Mouse (Mus musculus) heart, adult 8-10 months (tissue): ENCODE results near the gene Unc5cl. TPM values are rescaled to one million over a fixed set of nuclear protein-coding genes. Genes with fewer than 3 reads are reported as not detected.

ENCODE experiments used
- total RNA-seq, 4 experiments: library from RNA; stranded (reverse); gene quantifications; 2 replicates each; pipeline ENCODE4 v1.2.4; 2022

Unc5cl gene
- total RNA-seq, 4 experiments from 2014 or later = not detected

Other genes starting within 250 kb of the Unc5cl start
- gene Trem1, start 222.1 kb upstream of the Unc5cl start, total RNA-seq = under 1 TPM in 2 of 4 experiments, not detected in 2; 0.12 to 0.49 TPM
- gene Trem3, start 207.1 kb upstream of the Unc5cl start, total RNA-seq = not detected
- under 1 TPM in 2 of 4 experiments, not detected in 2; 0.17 to 0.19 TPM for gene Treml4, start 190.6 kb upstream of the Unc5cl start, total RNA-seq
- gene Treml2, start 155.4 kb upstream of the Unc5cl start, total RNA-seq = under 1 TPM; 0.56 to 0.82 (median 0.64) TPM
- gene B430306N03Rik, start 138.8 kb upstream of the Unc5cl start, total RNA-seq = 1 to 10 TPM in 1 of 4 experiments, under 1 TPM in 3; 0.12 to 1.1 (median 0.16) TPM
- 1 to 10 TPM; 1.2 to 3.0 (median 1.7) TPM for gene Trem2, start 108.5 kb upstream of the Unc5cl start, total RNA-seq
- 1 to 10 TPM in 2 of 4 experiments, under 1 TPM in 2; 0.28 to 1.3 (median 1.0) TPM for gene Treml1, start 95.0 kb upstream of the Unc5cl start, total RNA-seq
- gene Nfya, start 45.0 kb upstream of the Unc5cl start, total RNA-seq = 10 to 100 TPM; 10.8 to 19.7 (median 15.5) TPM
- 10 to 100 TPM; 16.3 to 24.2 (median 22.1) TPM for gene Oard1, start 44.9 kb upstream of the Unc5cl start, total RNA-seq
- gene Apobec2, start 22.0 kb upstream of the Unc5cl start, total RNA-seq = 100 to 1,000 TPM; 239 to 263 (median 259) TPM
- not detected for gene Tspo2, start 3.4 kb upstream of the Unc5cl start, total RNA-seq